ENCODE assay signal across 8 mouse cellular contexts in the genomic region with DNA sequence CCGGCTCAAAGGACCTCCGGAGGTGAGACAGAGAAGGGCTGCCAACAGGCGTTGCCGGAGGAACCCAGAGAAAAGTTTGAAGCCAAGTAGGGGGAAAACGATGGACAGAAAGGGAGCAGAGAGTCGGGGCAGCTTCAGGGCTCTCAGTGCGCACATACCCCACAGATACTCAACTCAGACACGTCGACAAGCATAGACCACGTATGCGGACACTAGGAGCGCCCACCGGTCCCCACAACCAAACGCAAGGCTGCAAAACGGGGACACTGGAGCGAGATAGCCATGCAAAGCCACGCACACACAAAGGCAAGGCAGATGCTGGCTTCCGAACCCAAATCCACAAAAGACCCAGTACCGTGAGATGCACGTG. TPM values are rescaled to one million over a fixed set of nuclear protein-coding genes. Genes with fewer than 3 reads are reported as not detected.
DNase-seq lines count a peak whose midpoint lies in the region; ATAC-seq and TF ChIP-seq lines count a peak whose summit lies in the region.

No protein-coding gene starts in this region.

- no peaks in the 10 kb centered on the region for H3K27me3 ChIP-seq in heart, embryonic 13.5 days (replicated peaks)
- no peaks in the 10 kb centered on the region for H3K27me3 ChIP-seq in heart, postnatal 0 days (ENCODE audit: control insufficient read depth, insufficient read depth, low read length)

- intact Hi-C loops in heart, postnatal 10 days (cut with DNase I), result no loop called here

- ATAC-seq in heart, embryonic 13.5 days (ENCODE audit: extremely low read depth, insufficient number of reproducible peaks, low FRiP score, low TSS enrichment), result no peak
- ATAC-seq in heart, postnatal 0 days (ENCODE audit: insufficient read depth, low read depth), result 0 out of 2 replicates have a peak, but pooled peaks have one; percentile 5

- 0 out of 2 replicates have a peak, but pooled peaks cover 3% of the 10 kb centered on the region for H3K36me3 ChIP-seq in heart, embryonic 13.5 days
- no peaks in the 10 kb centered on the region for H3K36me3 ChIP-seq in ES-E14 (ENCODE audit: control insufficient read depth, insufficient read depth, low read length, poor library complexity, severe bottlenecking)
- no peaks in the 10 kb centered on the region for H3K36me3 ChIP-seq in heart, postnatal 0 days (replicated peaks; ENCODE audit: control insufficient read depth, insufficient read depth, low read length)

- no peak for DNase-seq in heart, postnatal 10 days
- no peak for DNase-seq in ES-E14 (ENCODE audit: low read depth, low spot score)
- DNase-seq in heart, postnatal 0 days (ENCODE audit: low spot score), result no peak
- DNase-seq in lung, postnatal 10 days, result peak; percentile 11
- DNase-seq in cerebellum, adult 11 months, result no peak
- DNase-seq in layer of hippocampus, postnatal 14 days (ENCODE audit: low spot score in 2 of 2), result no peak
- DNase-seq in ovary, adult 18-20 months (ENCODE audit: low spot score), result no peak

- H3K9ac ChIP-seq in heart, embryonic 13.5 days, result peak overlapping the region; percentile 90
- H3K9ac ChIP-seq in ES-E14 (ENCODE audit: insufficient read depth, low read depth, low read length, poor library complexity, severe bottlenecking), result peak overlapping the region; percentile 70
- peak overlapping the region; percentile 62 for H3K9ac ChIP-seq in heart, postnatal 0 days (replicated peaks; ENCODE audit: low read depth, low read length)

- no peak for TF ChIP-seq EP300 in heart, postnatal 0 days (IDR thresholded peaks at IDR 0.05; ENCODE audit: low read depth)

- H3K9me3 ChIP-seq in heart, embryonic 13.5 days, result 0 out of 2 replicates have a peak, but pooled peaks cover 7% of the 10 kb centered on the region
- no peaks in the 10 kb centered on the region for H3K9me3 ChIP-seq in ES-E14 (ENCODE audit: control insufficient read depth, insufficient read depth, low read depth, low read length)
- 0 out of 2 replicates have a peak, but pooled peaks cover 7% of the 10 kb centered on the region for H3K9me3 ChIP-seq in heart, postnatal 0 days (replicated peaks; ENCODE audit: control insufficient read depth, low read length)

- TF ChIP-seq CTCF in heart, postnatal 0 days (IDR thresholded peaks at IDR 0.05; ENCODE audit: low read depth), result no peak

- H3K27ac ChIP-seq in heart, embryonic 13.5 days (replicated peaks), result peak overlapping the region; percentile 85
- H3K27ac ChIP-seq in ES-E14 (ENCODE audit: insufficient read depth, low read depth, low read length, poor library complexity, severe bottlenecking), result no peak overlapping the region
- peak overlapping the region; percentile 68 for H3K27ac ChIP-seq in heart, postnatal 0 days (ENCODE audit: low read depth)

- WGBS in heart, embryonic 13.5 days, result under 1% methylated on average over 20 of the region's 20 CpGs
- 0% methylated on average over 20 of the region's 20 CpGs for WGBS in heart, postnatal 0 days

- in situ Hi-C loops in ES-E14 (cut with MboI; ENCODE audit: low sequenced_read_pairs in 2 of 2, unreplicated experiment in 2 of 2), result no loop called here

- H3K4me3 ChIP-seq in heart, embryonic 13.5 days, result peak overlapping the region; percentile 83
- H3K4me3 ChIP-seq in ES-E14 (ENCODE audit: insufficient read depth in 1 of 2, low read depth in 1 of 2, low read length in 2 of 2, poor library complexity in 1 of 2, severe bottlenecking in 1 of 2), result peak overlapping the region; percentile 67 to 82
- peak overlapping the region; percentile 73 for H3K4me3 ChIP-seq in heart, postnatal 0 days (ENCODE audit: low read depth, low read length)

- H3K4me2 ChIP-seq in heart, embryonic 13.5 days, result peak overlapping the region; percentile 96
- H3K4me2 ChIP-seq in heart, postnatal 0 days (ENCODE audit: low read depth, low read length), result peak overlapping the region; percentile 96

- peaks cover 41% of the 10 kb centered on the region for H3K4me1 ChIP-seq in heart, embryonic 13.5 days
- peaks cover 0 to 4% of the 10 kb centered on the region in 2 experiments; a peak in 1 of 4 replicates for H3K4me1 ChIP-seq in ES-E14 (ENCODE audit: control insufficient read depth in 2 of 2, insufficient read depth in 2 of 2, low read length in 2 of 2, poor library complexity in 1 of 2)
- 0 out of 2 replicates have a peak, but pooled peaks cover 10% of the 10 kb centered on the region for H3K4me1 ChIP-seq in heart, postnatal 0 days (ENCODE audit: control insufficient read depth, insufficient read depth)

TF ChIP-seq in ES-E14, 5 proteins besides CTCF, POLR2A, EP300 and RAD21:
- TF ChIP-seq MAFK (IDR thresholded peaks at IDR 0.05; ENCODE audit: insufficient read depth, low read depth, low read length) (no peak), HCFC1 (IDR thresholded peaks at IDR 0.05; ENCODE audit: borderline replicate concordance, insufficient read depth, low read length) (no peak), ZNF384 (IDR thresholded peaks at IDR 0.05; ENCODE audit: low read depth, low read length) (no peak), CHD2 (IDR thresholded peaks at IDR 0.05; ENCODE audit: low read depth, low read length) (no peak)

RNA-seq across cellular contexts. Expression of gene Tsku, which starts 0.5 kb away (rescaled TPM):
- polyA plus RNA-seq in heart, embryonic 13.5 days (2015; fragmentation: Nextera tagmentation; extraction: Ambion mirVana), result 5.7 and 6.7 TPM in 2 replicates
- total RNA-seq in heart, postnatal 10 days (2021), result 1 to 10 TPM; 6.5 TPM
- total RNA-seq in ES-E14 (2012; rRNA removed), result 17.8 and 23.9 TPM in 2 replicates
- 4.0 and 7.1 TPM in 2 replicates for total RNA-seq in heart, postnatal 0 days (2014; rRNA removed; ENCODE audit: low replicate concordance)
- 3.3 and 3.7 TPM in 2 replicates for polyA plus RNA-seq in heart, postnatal 0 days (2015; fragmentation: Nextera tagmentation; extraction: Ambion mirVana)
- total RNA-seq in layer of hippocampus, postnatal 14 days (2021), result 1 to 10 TPM; 3.8 to 4.1 TPM

RNA-seq across cellular contexts. Expression of gene Acer3, which starts 39.6 kb away (rescaled TPM):
- polyA plus RNA-seq in heart, embryonic 13.5 days (2015; fragmentation: Nextera tagmentation; extraction: Ambion mirVana), result 18.9 and 24.6 TPM in 2 replicates
- total RNA-seq in heart, postnatal 10 days (2021), result 10 to 100 TPM; 15.7 to 16.0 TPM
- total RNA-seq in ES-E14 (2012; rRNA removed), result 25.3 and 26.2 TPM in 2 replicates
- 5.6 and 11.1 TPM in 2 replicates for total RNA-seq in heart, postnatal 0 days (2014; rRNA removed; ENCODE audit: low replicate concordance)
- polyA plus RNA-seq in heart, postnatal 0 days (2015; fragmentation: Nextera tagmentation; extraction: Ambion mirVana), result 16.4 and 21.4 TPM in 2 replicates
- 10 to 100 TPM; 14.6 to 20.0 TPM for total RNA-seq in layer of hippocampus, postnatal 14 days (2021)
